Mouse (Mus musculus): Measurements from ENCODE around the gene Tmem17.

- no peak for TF ChIP-seq CTCF (IDR thresholded peaks at IDR 0.05; ENCODE audit: low read depth)
- no peak for TF ChIP-seq EP300 (IDR thresholded peaks at IDR 0.05; ENCODE audit: low read depth)
These were observed 48.2 kb downstream of the Tmem17 start for GRCm38 (mm10) chr11:22560061-22560460.
